Mouse (Mus musculus) myocyte (in vitro differentiated cells): ENCODE results near the gene Zfp36. TPM values are rescaled to one million over a fixed set of nuclear protein-coding genes. Genes with fewer than 3 reads are reported as not detected.

Source experiments
- H3K27me3 ChIP-seq: one replicate; pipeline ENCODE4 v1.6.1; 2011; ENCODE audit not compliant: control insufficient read depth, insufficient read depth, insufficient read length
- H3K36me3 ChIP-seq: one replicate; pipeline ENCODE4 v1.6.1; 2011; ENCODE audit not compliant: control insufficient read depth, insufficient read depth
- H3K4me2 ChIP-seq: one replicate; pipeline ENCODE4 v1.6.1; 2011; ENCODE audit warnings: low read depth, control low read depth
- H3K4me3 ChIP-seq: one replicate; pipeline ENCODE4 v1.5.1; 2011; ENCODE audit warnings: mild to moderate bottlenecking, control low read depth, moderate library complexity
- H3K79me2 ChIP-seq: one replicate; pipeline ENCODE4 v1.6.1; 2011; ENCODE audit not compliant: control insufficient read depth, insufficient read depth
- H3ac ChIP-seq: one replicate; pipeline ENCODE4 v1.6.1; 2011; ENCODE audit not compliant: control insufficient read depth, insufficient read length
- CEBPB ChIP-seq: IDR thresholded peaks from 2 replicates; pipeline ENCODE4 v1.6.1; 2011; ENCODE audit warnings: mild to moderate bottlenecking, moderate library complexity; ENCODE audit not compliant: poor library complexity, insufficient read depth, severe bottlenecking
- E2F4 ChIP-seq: IDR thresholded peaks from one replicate; pipeline ENCODE4 v1.6.1; 2011; ENCODE audit warnings: mild to moderate bottlenecking, control low read depth, moderate library complexity; ENCODE audit not compliant: insufficient read depth
- MAX ChIP-seq: IDR thresholded peaks from one replicate; pipeline ENCODE4 v1.6.1; 2011; ENCODE audit warnings: low read depth, mild to moderate bottlenecking, control low read depth
- MYOD1 ChIP-seq, 3 experiments: IDR thresholded peaks; one replicate each; pipeline ENCODE4 v1.6.1; 2011; ENCODE audit warnings: control low read depth in 2 of 3, low read depth in 2 of 3, mild to moderate bottlenecking in 2 of 3, moderate library complexity in 1 of 3; ENCODE audit not compliant: insufficient read length in 2 of 3, control insufficient read depth in 1 of 3
- MYOG ChIP-seq, 3 experiments: IDR thresholded peaks; one replicate each; pipeline ENCODE4 v1.6.1; 2011; ENCODE audit warnings: control low read depth in 2 of 3, low read depth in 2 of 3, mild to moderate bottlenecking in 2 of 3; ENCODE audit not compliant: insufficient read length in 2 of 3, control insufficient read depth in 1 of 3, insufficient read depth in 1 of 3
- POLR2A ChIP-seq: IDR thresholded peaks from one replicate; pipeline ENCODE4 v1.6.1; 2011; ENCODE audit warnings: low read depth, mild to moderate bottlenecking, control low read depth, moderate library complexity; ENCODE audit not compliant: insufficient read length
- POLR2AphosphoS2 ChIP-seq: IDR thresholded peaks from one replicate; pipeline ENCODE4 v1.6.1; 2011; ENCODE audit warnings: low read depth, control low read depth; ENCODE audit not compliant: insufficient read length
- REST ChIP-seq: IDR thresholded peaks from one replicate; pipeline ENCODE4 v1.6.1; 2011; ENCODE audit warnings: mild to moderate bottlenecking, control low read depth, moderate library complexity; ENCODE audit not compliant: insufficient read depth, insufficient read length
- SRF ChIP-seq: IDR thresholded peaks from one replicate; pipeline ENCODE4 v1.6.1; 2011; ENCODE audit warnings: low read depth; ENCODE audit not compliant: control insufficient read depth, insufficient read length
- TCF3 ChIP-seq: IDR thresholded peaks from one replicate; pipeline ENCODE4 v1.6.1; 2011; ENCODE audit warnings: low read depth, control low read depth; ENCODE audit not compliant: insufficient read length
- USF1 ChIP-seq: IDR thresholded peaks from one replicate; pipeline ENCODE4 v1.6.1; 2011; ENCODE audit warnings: low read depth, mild to moderate bottlenecking, control low read depth, moderate library complexity
- polyA plus RNA-seq: library from polyadenylated mRNA; unstranded; fragments of >200 nt; fragmentation: generic; extraction: Trizol; gene quantifications from one replicate; pipeline ENCODE4 v1.2.1, GENCODE M21; 2012; ENCODE audit warnings: missing spikeins

Gene Zfp36
- polyA plus RNA-seq, 1 experiment = 7.5 TPM

DNA sequence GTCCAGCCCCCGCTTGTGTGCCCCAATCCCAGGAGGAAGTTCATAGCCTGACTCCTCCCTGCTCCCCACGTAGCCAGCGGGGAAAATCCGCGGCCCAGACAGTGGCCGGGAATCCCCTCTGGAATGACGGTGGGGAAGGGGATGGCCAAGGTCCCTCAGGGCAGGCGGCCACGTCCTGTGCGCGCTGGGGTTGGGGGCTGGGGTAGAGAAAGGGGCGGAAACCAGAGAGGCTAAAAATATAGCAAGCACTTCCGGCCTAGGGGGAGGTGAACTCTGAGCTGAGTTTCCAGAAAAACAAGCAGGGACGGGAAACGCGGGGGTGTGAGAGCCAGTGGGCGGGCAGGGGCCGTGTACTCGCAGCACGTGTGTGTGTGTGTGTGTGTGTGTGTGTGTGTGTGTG is 1.9 kb upstream of the Zfp36 start:
- no peaks in the 10 kb centered on the region for H3K36me3 ChIP-seq
- peak; percentile 47 for TF ChIP-seq POLR2A
- no peak for TF ChIP-seq POLR2AphosphoS2

DNA sequence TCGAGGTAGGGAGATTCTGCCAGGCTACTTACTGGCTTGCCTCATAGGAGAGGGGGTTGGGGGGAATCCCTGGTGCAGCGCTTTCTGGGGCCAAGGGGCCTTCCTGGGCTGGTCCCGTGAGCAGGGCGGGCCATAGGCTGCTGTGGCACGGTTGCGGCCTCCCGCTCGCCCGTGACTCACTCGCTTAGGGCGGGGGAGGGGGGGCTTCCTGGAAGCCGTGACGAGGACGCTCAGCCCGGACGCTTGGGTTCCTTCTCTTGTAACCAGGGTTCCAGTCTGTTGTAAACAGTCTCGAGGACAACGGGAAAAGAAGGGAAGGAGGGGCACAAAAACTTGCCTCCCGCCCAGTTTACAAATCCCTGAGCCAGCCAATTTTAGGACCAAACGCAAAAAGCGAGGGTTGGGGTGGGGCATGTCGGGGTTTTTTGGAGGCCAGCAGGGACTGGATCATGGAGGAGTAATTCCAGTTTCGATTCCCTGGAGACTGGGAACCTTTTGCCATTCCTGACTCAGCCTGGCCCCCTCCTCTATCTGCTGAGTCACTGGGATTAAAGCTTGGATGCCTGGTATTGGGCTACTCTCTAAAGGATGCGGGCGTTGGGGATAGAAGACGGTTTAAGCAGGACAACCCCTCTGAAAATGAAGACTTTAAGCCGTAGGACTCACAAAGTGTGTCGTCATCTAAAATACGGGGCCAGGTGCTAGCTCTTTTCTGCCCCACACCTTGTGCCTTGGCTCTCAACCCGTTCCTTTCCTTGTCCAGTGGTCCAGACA is 1.2 kb upstream of the Zfp36 start:
- peak overlapping the region; percentile 92 for H3K4me2 ChIP-seq
- no peaks in the 10 kb centered on the region for H3K27me3 ChIP-seq
- H3K79me2 ChIP-seq = peaks cover 23% of the 10 kb centered on the region
- H3ac ChIP-seq = peak overlapping the region; percentile 9
- no peak for TF ChIP-seq MAX
- TF ChIP-seq POLR2A = peak; percentile 6
- no peak for TF ChIP-seq TCF3
- TF ChIP-seq POLR2AphosphoS2 = no peak
- peak in 1 of 3 experiments; percentile 38 for TF ChIP-seq MYOG (IDR thresholded peaks at IDR 0.05; ENCODE audit: control insufficient read depth in 1 of 3, insufficient read depth in 1 of 3, insufficient read length in 2 of 3, low read depth in 2 of 3)
- peak overlapping the region; percentile 30 for H3K4me3 ChIP-seq
- no peaks in the 10 kb centered on the region for H3K36me3 ChIP-seq

More for the DNA sequence above, 1.9 kb upstream of the Zfp36 start:
- H3ac ChIP-seq = peak overlapping the region; percentile 9
- H3K4me3 ChIP-seq = peak overlapping the region; percentile 30
- H3K79me2 ChIP-seq = peaks cover 16% of the 10 kb centered on the region
- no peaks in the 10 kb centered on the region for H3K27me3 ChIP-seq
- peak overlapping the region; percentile 92 for H3K4me2 ChIP-seq

DNA sequence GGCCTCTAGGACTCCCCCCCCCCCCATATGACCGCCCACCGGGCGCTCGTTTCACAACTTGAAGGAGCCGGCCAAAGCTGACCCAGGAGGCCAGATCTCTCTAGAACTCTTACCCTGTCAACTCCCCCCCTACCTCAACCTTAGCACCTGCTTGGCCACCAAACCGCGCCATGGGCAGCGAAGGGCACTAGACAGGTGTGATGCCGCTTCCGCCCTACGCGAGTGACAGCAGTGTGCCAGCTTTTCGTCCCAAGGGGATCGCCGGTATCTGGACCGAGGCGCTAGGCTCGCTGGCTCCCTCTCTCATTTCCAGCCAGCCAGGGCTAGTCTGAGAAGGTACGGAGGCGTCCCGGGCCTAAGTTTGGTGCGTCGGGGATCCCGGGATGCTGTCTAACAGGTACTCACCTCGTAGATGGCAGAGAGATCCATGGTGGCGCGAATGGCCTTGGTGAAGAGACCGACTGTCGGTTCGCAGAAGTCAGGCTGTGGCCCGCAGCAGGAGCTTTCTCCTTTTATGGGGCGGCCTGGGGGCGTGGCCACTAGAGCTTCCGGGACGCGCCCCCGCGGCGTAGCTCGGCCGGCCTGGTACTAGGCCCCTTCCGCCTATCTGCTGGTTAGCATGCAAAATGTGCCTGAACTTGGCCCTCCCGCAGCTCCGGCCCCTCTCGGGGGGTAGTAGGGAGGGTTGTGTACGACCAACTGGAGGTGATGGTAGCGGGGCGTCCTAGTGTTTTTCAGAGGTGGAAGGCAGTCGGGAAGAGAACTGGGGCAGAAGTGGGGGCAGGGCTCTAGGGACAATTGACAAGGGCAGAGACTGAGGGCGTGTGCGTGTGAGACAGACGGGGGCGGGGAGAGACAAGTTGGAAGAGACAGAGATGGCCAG is 1.0 kb downstream of the Zfp36 start:
- H3K4me2 ChIP-seq = peak overlapping the region; percentile 100
- peak overlapping the region; percentile 81 for H3ac ChIP-seq
- peak overlapping the region; percentile 96 for H3K4me3 ChIP-seq
- H3K36me3 ChIP-seq = no peaks in the 10 kb centered on the region
- H3K79me2 ChIP-seq = peaks cover 27% of the 10 kb centered on the region
- TF ChIP-seq CEBPB (no peak), POLR2A (peak; percentile 99), POLR2AphosphoS2 (peak; percentile 99), MYOG (IDR thresholded peaks at IDR 0.05; ENCODE audit: control insufficient read depth in 1 of 3, insufficient read depth in 1 of 3, insufficient read length in 2 of 3, low read depth in 2 of 3) (peak in 2 of 3 experiments; percentile 71 to 74), USF1 (no peak), MYOD1 (IDR thresholded peaks at IDR 0.05; ENCODE audit: control insufficient read depth in 1 of 3, insufficient read length in 2 of 3, low read depth in 2 of 3) (peak in 2 of 3 experiments; percentile 51 to 74), SRF (peak; percentile 80), E2F4 (no peak)
- H3K27me3 ChIP-seq = no peaks in the 10 kb centered on the region

DNA sequence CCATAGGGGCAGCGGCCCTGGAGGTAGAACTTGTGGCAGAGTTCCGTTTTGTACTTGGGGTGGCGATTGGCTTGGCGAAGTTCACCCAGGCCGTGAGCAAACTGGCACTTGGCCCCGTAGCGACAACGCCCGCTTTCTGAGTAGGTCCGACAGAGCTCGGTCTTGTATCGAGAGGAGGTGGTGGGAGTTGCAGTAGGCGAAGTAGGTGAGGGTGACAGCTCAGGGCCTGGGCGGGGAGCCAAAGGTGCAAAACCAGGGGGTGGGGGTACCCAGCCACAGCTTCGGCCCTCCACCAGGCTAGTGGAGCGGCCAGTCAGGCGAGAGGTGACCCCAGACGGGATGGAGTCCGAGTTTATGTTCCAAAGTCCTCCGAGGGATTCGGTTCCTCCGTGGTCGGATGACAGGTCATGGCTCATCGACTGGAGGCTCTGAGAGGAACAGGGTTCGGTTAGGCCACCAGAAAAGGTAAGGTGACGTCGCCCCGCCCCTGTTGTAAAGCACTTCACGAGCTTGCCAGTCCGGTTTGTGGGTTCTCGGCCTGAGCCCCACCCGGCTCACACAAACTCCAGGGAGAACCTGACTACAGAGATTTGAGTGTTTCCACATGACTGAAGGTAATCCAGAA is 1.9 kb downstream of the Zfp36 start:
- TF ChIP-seq CEBPB (no peak), REST (no peak), POLR2A (peak; percentile 25), USF1 (no peak)
- Histone ChIP-seq H3K4me3 (peak overlapping the region; percentile 96), H3K4me2 (peak overlapping the region; percentile 100), H3ac (peak overlapping the region; percentile 81), H3K27me3 (no peaks in the 10 kb centered on the region), H3K36me3 (no peaks in the 10 kb centered on the region), H3K79me2 (peaks cover 27% of the 10 kb centered on the region)

DNA sequence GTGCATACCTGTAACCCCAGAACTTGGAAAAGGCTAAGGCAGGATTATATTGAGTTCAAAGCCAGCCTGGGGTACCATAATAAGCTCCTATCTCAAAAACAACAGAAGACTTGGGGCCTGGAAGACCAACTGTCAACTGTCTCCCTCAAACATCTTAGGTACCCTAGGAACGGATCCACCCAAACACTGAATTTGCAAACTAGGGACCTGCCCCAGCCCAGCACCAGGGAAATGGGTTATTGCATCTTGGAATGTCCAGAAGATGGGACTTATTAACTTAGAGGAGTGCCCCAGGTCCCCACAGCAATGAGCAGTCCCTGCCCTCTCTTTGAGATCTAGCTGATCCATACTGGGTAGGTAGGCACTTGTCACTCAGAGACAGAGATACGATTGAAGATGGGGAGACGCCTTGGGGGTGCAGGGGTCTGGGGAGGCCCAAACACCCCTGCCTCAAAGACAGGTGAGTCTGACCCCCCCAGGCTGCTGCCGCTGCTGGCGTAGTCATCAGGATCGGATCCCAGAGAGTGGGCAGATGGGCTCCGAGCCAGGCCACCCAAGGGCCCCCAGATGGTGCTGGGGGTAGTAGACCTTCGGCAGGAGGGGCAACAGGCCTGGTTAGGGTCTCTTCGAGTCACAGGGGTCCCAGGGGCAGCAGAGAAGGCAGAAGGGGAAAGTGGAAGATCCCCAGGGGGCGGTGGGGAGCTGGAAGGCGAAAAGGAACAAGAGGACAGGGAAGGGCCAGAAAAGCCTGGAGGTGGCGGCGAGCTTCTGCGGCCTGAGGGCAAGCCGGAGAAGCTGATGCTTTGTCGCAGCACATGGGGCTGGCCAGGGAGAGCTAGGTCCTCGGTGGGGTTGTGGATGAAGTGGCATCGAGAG is 2.6 kb downstream of the Zfp36 start:
- peak overlapping the region; percentile 81 for H3ac ChIP-seq
- H3K4me2 ChIP-seq = peak overlapping the region; percentile 100
- peak overlapping the region; percentile 96 for H3K4me3 ChIP-seq
- H3K79me2 ChIP-seq = peaks cover 27% of the 10 kb centered on the region
- no peak for TF ChIP-seq MAX
- TF ChIP-seq MYOD1 (IDR thresholded peaks at IDR 0.05; ENCODE audit: control insufficient read depth in 1 of 3, insufficient read length in 2 of 3, low read depth in 2 of 3) = peak in 1 of 3 experiments; percentile 12
- TF ChIP-seq REST = no peak
- no peak for TF ChIP-seq MYOG (IDR thresholded peaks at IDR 0.05; ENCODE audit: control insufficient read depth in 1 of 3, insufficient read depth in 1 of 3, insufficient read length in 2 of 3, low read depth in 2 of 3)
- TF ChIP-seq SRF = no peak
- peak; percentile 19 for TF ChIP-seq POLR2A
- no peaks in the 10 kb centered on the region for H3K27me3 ChIP-seq
- H3K36me3 ChIP-seq = no peaks in the 10 kb centered on the region
